Mouse (Mus musculus): ENCODE measurements around the gene Vax2.
A peak's percentile ranks its signal among the peaks of the same experiment; 100 is the strongest.

Vax2 gene

GRCm38 (mm10) chr6:83711067-83711675 is at the start of gene Vax2:
Gene Vax2 (plus strand): TSS chr6:83711264.
- DNase-seq (ENCODE audit: inconsistent age in 2 of 2, low spot score in 1 of 2): peak; percentile 77 to 93

GRCm38 (mm10) chr6:83665009-83665408 is 46.1 kb upstream of the Vax2 start:
- DNase-seq (ENCODE audit: inconsistent age in 2 of 2, low spot score in 1 of 2): peak in 1 of 2 experiments; percentile 36

- peak; percentile 60 to 90 for DNase-seq (ENCODE audit: inconsistent age in 2 of 2, low spot score in 1 of 2)
Observed at GRCm38 (mm10) chr6:83673395-83673794, 37.7 kb upstream of the Vax2 start.

GRCm38 (mm10) chr6:83677757-83678156 is 33.3 kb upstream of the Vax2 start, which contains the start of gene Cd207:
Gene Cd207 (minus strand): TSS chr6:83677857.
- DNase-seq (ENCODE audit: inconsistent age in 2 of 2, low spot score in 1 of 2): no peak

GRCm38 (mm10) chr6:83689374-83689773 is 21.7 kb upstream of the Vax2 start:
- no peak for DNase-seq (ENCODE audit: inconsistent age in 2 of 2, low spot score in 1 of 2)

GRCm38 (mm10) chr6:83690277-83690676 is 20.8 kb upstream of the Vax2 start:
- peak; percentile 27 to 82 for DNase-seq (ENCODE audit: inconsistent age in 2 of 2, low spot score in 1 of 2)

GRCm38 (mm10) chr6:83690936-83691335 is 20.1 kb upstream of the Vax2 start:
- DNase-seq (ENCODE audit: inconsistent age in 2 of 2, low spot score in 1 of 2): no peak

- DNase-seq (ENCODE audit: inconsistent age in 2 of 2, low spot score in 1 of 2): no peak
Observed at GRCm38 (mm10) chr6:83692962-83693361, 18.1 kb upstream of the Vax2 start.

GRCm38 (mm10) chr6:83693835-83694234 is 17.2 kb upstream of the Vax2 start:
- DNase-seq (ENCODE audit: inconsistent age in 2 of 2, low spot score in 1 of 2): peak; percentile 35 to 82

GRCm38 (mm10) chr6:83695731-83696130 is 15.3 kb upstream of the Vax2 start:
- DNase-seq (ENCODE audit: inconsistent age in 2 of 2, low spot score in 1 of 2): no peak

- no peak for DNase-seq (ENCODE audit: inconsistent age in 2 of 2, low spot score in 1 of 2)
Observed at GRCm38 (mm10) chr6:83696684-83697083, 14.4 kb upstream of the Vax2 start.

- no peak for DNase-seq (ENCODE audit: inconsistent age in 2 of 2, low spot score in 1 of 2)
Observed at GRCm38 (mm10) chr6:83697932-83698331, 13.1 kb upstream of the Vax2 start.

GRCm38 (mm10) chr6:83699971-83700370 is 11.1 kb upstream of the Vax2 start:
- no peak for DNase-seq (ENCODE audit: inconsistent age in 2 of 2, low spot score in 1 of 2)

- DNase-seq (ENCODE audit: inconsistent age in 2 of 2, low spot score in 1 of 2): no peak
Observed at GRCm38 (mm10) chr6:83701001-83701400, 10.1 kb upstream of the Vax2 start.

GRCm38 (mm10) chr6:83702146-83702999 is 8.7 kb upstream of the Vax2 start:
- peak in 1 of 2 experiments; percentile 42 for DNase-seq (ENCODE audit: inconsistent age in 2 of 2, low spot score in 1 of 2)

GRCm38 (mm10) chr6:83703000-83703721 is 7.9 kb upstream of the Vax2 start:
- DNase-seq (ENCODE audit: inconsistent age in 2 of 2, low spot score in 1 of 2): peak in 1 of 2 experiments; percentile 28

- DNase-seq (ENCODE audit: inconsistent age in 2 of 2, low spot score in 1 of 2): peak in 1 of 2 experiments; percentile 20
Observed at GRCm38 (mm10) chr6:83703722-83704078, 7.4 kb upstream of the Vax2 start.

GRCm38 (mm10) chr6:83704294-83704693 is 6.8 kb upstream of the Vax2 start:
- DNase-seq (ENCODE audit: inconsistent age in 2 of 2, low spot score in 1 of 2): peak in 1 of 2 experiments; percentile 21

GRCm38 (mm10) chr6:83704701-83705100 is 6.4 kb upstream of the Vax2 start:
- DNase-seq (ENCODE audit: inconsistent age in 2 of 2, low spot score in 1 of 2): no peak

- no peak for DNase-seq (ENCODE audit: inconsistent age in 2 of 2, low spot score in 1 of 2)
Observed at GRCm38 (mm10) chr6:83707738-83708510, 3.1 kb upstream of the Vax2 start.
